Mouse (Mus musculus): ENCODE results near the gene Aldh8a1. TPM values are rescaled to one million over a fixed set of nuclear protein-coding genes. Genes with fewer than 3 reads are reported as not detected.
"Not testable (repeated sequence)": the region's sequence is repeated elsewhere in the genome, so short reads cannot be mapped to it uniquely, and the experiment has no call there.

Aldh8a1 gene
- polyA plus RNA-seq, 1 experiment from 2014 or later, result not detected

DNA sequence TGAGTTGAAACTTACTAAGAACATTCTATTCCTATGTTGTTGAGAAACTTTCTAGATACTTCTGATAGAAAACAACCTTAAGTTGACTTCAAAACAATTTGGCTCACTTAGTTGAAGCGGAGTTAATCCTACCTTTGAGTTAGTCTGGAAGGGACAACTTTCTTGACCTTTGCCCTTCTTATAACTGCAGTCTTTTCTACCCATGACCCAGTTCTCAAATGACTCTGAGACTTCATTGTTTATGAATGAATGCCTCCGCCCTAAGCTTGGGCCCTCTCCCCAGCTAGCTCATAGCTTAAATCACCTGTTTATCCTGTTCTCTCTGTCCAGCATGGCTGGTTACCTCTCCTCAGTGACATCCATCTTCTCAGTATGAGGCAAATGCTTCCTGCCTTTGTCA, 7.5 kb upstream of the Aldh8a1 start:
- no peak overlapping the region for H3K4me3 ChIP-seq (replicated peaks)
- peaks cover 37% of the 10 kb centered on the region; the same call in 1 of the 2 replicates for H3K36me3 ChIP-seq
- no peak for ATAC-seq (ENCODE audit: insufficient number of reproducible peaks, low FRiP score, low TSS enrichment, low read depth)
- no peaks in the 10 kb centered on the region for H3K4me1 ChIP-seq
- H3K27me3 ChIP-seq, result no peaks in the 10 kb centered on the region
- H3K27ac ChIP-seq (replicated peaks), result no peak overlapping the region
- H3K4me2 ChIP-seq (replicated peaks), result no peak overlapping the region
- no peaks in the 10 kb centered on the region for H3K9me3 ChIP-seq (replicated peaks)
- 82% methylated on average over 2 of the region's 2 CpGs for WGBS
- no peak overlapping the region for H3K9ac ChIP-seq

DNA sequence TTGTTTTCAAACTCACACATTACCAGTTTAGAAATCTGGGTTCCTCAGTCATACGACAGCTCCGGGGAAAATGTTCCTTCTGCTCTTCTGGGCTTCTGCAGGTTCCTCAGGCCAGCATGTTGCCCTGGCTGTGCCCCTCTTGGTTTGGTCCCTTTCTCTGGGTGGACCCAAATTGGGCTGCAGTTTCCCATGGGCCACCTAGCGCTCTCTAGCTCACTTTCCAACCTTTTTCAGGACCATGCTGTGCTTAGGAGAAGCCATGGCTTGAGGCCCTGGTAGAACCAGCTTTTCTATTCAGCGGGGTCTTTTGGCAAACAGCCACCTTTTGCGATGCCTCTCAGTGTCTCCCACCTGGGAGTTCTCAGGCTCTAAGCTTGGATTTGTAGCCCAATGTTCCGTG, 4.8 kb upstream of the Aldh8a1 start:
- no peaks in the 10 kb centered on the region for H3K9me3 ChIP-seq (replicated peaks)
- H3K9ac ChIP-seq, result no peak overlapping the region
- 90% methylated on average over 6 of the region's 6 CpGs for WGBS
- peaks cover 24% of the 10 kb centered on the region; the same call in 1 of the 2 replicates for H3K36me3 ChIP-seq
- H3K27me3 ChIP-seq, result no peaks in the 10 kb centered on the region
- no peak overlapping the region for H3K27ac ChIP-seq (replicated peaks)
- no peak overlapping the region for H3K4me2 ChIP-seq (replicated peaks)
- ATAC-seq (ENCODE audit: insufficient number of reproducible peaks, low FRiP score, low TSS enrichment, low read depth), result no peak
- H3K4me3 ChIP-seq (replicated peaks), result no peak overlapping the region
- no peaks in the 10 kb centered on the region for H3K4me1 ChIP-seq

DNA sequence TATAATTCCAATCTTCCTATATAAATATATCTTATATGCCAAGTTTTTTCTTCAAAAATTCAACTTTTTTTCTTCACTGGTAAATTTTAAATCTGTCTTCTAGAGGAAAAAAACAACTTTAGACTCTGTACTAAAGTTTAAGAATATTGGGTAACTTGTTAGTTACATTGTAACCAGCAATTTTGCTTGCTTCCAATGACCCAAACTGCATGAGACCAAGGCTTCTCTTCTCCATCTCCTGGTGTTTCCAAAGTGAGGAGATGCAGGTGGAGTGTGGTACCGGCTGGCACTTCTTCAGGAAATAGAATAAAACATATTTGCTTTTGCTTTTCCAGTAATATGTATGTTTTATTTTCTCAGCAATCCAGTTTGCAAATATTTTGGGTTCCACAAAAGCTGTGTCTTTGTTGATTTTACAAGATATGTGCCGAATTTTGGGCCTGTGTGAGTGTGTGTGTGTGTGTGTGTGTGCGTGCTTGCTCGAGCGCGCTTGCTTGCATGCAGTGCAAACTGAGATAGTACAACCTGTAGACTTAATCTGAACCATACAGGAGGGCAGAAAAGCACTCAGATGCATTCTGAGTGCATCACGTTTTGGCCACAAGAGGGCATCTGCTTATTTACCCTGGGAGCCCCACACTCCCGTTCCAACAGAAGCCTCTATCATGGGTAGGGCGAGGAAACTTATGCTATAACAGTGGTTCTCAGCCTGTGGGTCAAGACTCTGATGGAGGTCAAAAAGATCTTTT, 1.3 kb downstream of the Aldh8a1 start:
- ATAC-seq (ENCODE audit: insufficient number of reproducible peaks, low FRiP score, low TSS enrichment, low read depth), result no peak
- no peak overlapping the region for H3K4me2 ChIP-seq (replicated peaks)
- 62% methylated on average over 9 of the region's 9 CpGs for WGBS

DNA sequence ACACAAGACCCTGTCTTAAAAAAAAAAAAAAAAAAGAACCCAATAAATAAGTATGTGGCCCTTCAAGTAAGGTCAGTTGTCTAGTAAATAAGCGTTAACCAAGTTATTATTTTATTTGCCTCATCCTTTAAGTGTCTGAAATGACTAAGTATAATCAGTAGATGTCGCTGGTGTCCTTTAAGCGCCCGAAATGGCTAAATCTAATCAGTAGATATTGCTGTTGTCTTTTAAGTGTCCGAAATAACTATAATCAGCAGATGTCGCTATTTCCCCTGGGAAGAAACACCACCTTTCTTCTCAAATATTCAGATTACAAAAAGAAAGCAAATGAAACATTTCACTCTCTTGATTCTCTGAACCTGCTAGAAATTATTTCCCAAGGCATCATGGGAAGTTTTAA, 5.8 kb downstream of the Aldh8a1 start:
- Histone ChIP-seq H3K9me3 (replicated peaks) (no peaks in the 10 kb centered on the region), H3K36me3 (no peaks in the 10 kb centered on the region), H3K27me3 (no peaks in the 10 kb centered on the region), H3K4me1 (no peaks in the 10 kb centered on the region), H3K9ac (no peak overlapping the region), H3K27ac (replicated peaks) (no peak overlapping the region), H3K4me2 (replicated peaks) (no peak overlapping the region), H3K4me3 (replicated peaks) (no peak overlapping the region)
- ATAC-seq (ENCODE audit: insufficient number of reproducible peaks, low FRiP score, low TSS enrichment, low read depth), result no peak
- 18% methylated on average over 6 of the region's 6 CpGs for WGBS

More for the DNA sequence above, 1.3 kb downstream of the Aldh8a1 start:
- Histone ChIP-seq H3K9ac (no peak overlapping the region), H3K36me3 (no peaks in the 10 kb centered on the region), H3K4me1 (no peaks in the 10 kb centered on the region), H3K27me3 (no peaks in the 10 kb centered on the region), H3K9me3 (replicated peaks) (no peaks in the 10 kb centered on the region), H3K27ac (replicated peaks) (no peak overlapping the region), H3K4me3 (replicated peaks) (no peak overlapping the region)

DNA sequence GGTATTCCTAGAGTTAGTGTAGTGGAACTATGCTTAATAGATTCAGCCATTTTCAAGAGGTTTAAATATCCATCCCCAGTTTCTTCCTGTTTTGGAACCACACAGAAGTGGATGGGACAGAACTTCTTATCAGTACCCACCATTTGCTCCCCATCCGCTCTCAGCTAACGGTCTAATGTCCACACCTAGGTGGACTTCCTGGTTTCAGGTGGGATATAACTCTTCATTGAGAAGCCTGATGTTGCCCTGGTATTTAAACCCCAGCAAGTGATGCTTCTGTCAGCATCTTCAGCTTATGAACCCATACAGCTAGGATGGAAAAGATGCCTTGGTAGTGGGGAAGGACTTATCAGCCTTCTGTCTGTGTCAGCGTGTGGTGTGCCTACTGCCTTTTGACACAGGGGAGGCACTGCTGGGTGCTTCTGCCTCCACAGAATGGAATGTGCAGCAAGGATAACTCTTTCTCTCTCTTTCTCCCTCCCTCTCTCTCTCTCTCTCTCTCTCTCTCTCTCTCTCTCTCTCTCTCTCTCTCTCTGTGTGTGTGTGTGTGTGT, 8.1 kb downstream of the Aldh8a1 start:
- 71% methylated on average over 3 of the region's 3 CpGs for WGBS
- H3K9me3 ChIP-seq (replicated peaks), result no peaks in the 10 kb centered on the region
- no peaks in the 10 kb centered on the region for H3K27me3 ChIP-seq
- no peak for ATAC-seq (ENCODE audit: insufficient number of reproducible peaks, low FRiP score, low TSS enrichment, low read depth)
- H3K36me3 ChIP-seq, result no peaks in the 10 kb centered on the region
- H3K4me1 ChIP-seq, result no peaks in the 10 kb centered on the region
- H3K4me3 ChIP-seq (replicated peaks), result no peak overlapping the region
- no peak overlapping the region for H3K4me2 ChIP-seq (replicated peaks)
- H3K27ac ChIP-seq (replicated peaks), result no peak overlapping the region
- H3K9ac ChIP-seq, result no peak overlapping the region

DNA sequence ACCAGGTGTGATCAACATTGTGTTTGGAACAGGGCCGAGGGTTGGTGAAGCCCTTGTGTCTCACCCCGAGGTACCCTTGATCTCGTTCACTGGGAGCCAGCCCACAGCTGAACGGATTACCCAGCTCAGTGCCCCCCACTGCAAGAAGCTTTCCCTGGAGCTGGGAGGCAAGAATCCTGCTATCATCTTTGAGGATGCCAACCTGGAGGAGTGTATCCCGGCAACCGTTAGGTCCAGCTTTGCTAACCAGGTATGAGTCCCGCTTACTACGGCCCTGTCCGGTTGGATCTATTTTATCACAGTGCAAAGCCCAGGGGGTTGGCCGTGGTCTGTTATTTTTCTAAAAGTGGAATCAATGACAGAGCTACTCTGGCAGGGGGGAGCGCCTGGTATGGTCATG, 12.0 kb downstream of the Aldh8a1 start:
- 90% methylated on average over 11 of the region's 11 CpGs for WGBS
- H3K4me1 ChIP-seq, result no peaks in the 10 kb centered on the region
- no peaks in the 10 kb centered on the region for H3K36me3 ChIP-seq
- H3K27ac ChIP-seq (replicated peaks), result no peak overlapping the region
- no peaks in the 10 kb centered on the region for H3K27me3 ChIP-seq
- no peak overlapping the region for H3K4me2 ChIP-seq (replicated peaks)
- no peaks in the 10 kb centered on the region for H3K9me3 ChIP-seq (replicated peaks)
- ATAC-seq (ENCODE audit: insufficient number of reproducible peaks, low FRiP score, low TSS enrichment, low read depth), result no peak
- no peak overlapping the region for H3K4me3 ChIP-seq (replicated peaks)
- no peak overlapping the region for H3K9ac ChIP-seq

DNA sequence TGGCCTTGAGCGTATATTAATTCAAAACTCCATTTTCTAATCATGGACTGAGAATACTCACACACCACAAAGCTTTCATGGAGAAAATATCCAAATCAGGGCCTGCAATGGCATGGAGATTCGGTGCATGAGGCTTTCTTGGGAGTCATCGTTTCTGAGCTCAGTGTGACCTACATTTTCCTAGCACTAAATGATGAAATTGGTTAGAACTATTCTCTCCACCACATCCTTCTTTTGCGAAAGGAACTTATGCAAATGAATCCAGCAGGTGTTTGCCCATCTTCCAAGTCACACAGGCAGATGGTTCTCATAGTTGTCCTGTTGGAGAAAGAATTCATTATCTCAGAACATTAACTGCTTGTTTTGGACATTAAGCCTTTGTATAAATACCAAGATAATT, 13.3 kb downstream of the Aldh8a1 start:
- H3K4me2 ChIP-seq (replicated peaks), result no peak overlapping the region
- H3K9ac ChIP-seq, result no peak overlapping the region
- H3K4me3 ChIP-seq (replicated peaks), result no peak overlapping the region
- H3K4me1 ChIP-seq, result no peaks in the 10 kb centered on the region
- 83% methylated on average over 4 of the region's 4 CpGs for WGBS
- H3K27ac ChIP-seq (replicated peaks), result no peak overlapping the region
- no peaks in the 10 kb centered on the region for H3K36me3 ChIP-seq
- H3K27me3 ChIP-seq, result no peaks in the 10 kb centered on the region
- ATAC-seq (ENCODE audit: insufficient number of reproducible peaks, low FRiP score, low TSS enrichment, low read depth), result no peak
- no peaks in the 10 kb centered on the region for H3K9me3 ChIP-seq (replicated peaks)

DNA sequence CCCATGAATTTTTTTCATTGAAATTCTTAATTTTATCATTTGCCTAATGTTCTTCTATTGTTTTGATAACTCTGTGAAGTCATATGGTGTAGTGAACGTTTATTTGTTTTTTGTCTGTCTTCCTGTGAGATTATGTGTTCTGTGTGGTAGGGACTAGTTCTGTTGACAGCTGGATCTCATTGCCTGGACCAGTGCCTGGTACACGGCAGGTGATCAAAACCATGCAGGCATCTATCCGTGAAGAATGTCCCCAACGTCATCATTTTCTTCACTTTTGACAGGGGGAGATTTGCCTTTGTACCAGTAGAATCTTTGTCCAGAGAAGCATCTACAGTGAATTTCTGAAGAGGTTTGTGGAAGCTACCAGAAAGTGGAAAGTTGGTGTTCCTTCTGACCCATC, 14.2 kb downstream of the Aldh8a1 start:
- WGBS, result 44% methylated on average over 4 of the region's 4 CpGs

DNA sequence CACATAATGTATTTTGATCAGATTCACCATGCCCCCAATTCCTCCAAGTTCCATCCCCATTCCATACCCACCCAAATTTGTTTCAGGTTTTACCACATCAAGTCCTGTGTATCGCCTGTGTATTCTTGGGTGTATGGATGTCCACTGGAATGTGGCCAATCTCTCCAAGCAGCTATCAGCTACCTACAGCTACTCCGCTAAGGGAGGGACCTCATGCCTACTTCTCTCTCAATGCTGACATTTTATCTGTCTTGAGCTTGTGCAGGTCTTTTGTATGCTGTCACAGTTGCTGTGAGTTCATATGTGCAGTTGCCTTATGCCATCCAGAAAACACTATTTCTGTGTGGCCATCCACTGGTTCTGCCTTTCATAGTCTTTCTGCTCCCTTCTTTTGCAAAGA, 16.3 kb downstream of the Aldh8a1 start:
- Histone ChIP-seq H3K4me1 (no peaks in the 10 kb centered on the region), H3K27me3 (no peaks in the 10 kb centered on the region), H3K4me2 (replicated peaks) (no peak overlapping the region), H3K9me3 (replicated peaks) (no peaks in the 10 kb centered on the region), H3K36me3 (no peaks in the 10 kb centered on the region), H3K27ac (replicated peaks) (no peak overlapping the region), H3K9ac (no peak overlapping the region), H3K4me3 (replicated peaks) (no peak overlapping the region)
- 85% methylated on average over 2 of the region's 2 CpGs for WGBS
- ATAC-seq (ENCODE audit: insufficient number of reproducible peaks, low FRiP score, low TSS enrichment, low read depth), result no peak

More for the DNA sequence above, 14.2 kb downstream of the Aldh8a1 start:
- no peak overlapping the region for H3K4me2 ChIP-seq (replicated peaks)
- H3K27me3 ChIP-seq, result no peaks in the 10 kb centered on the region
- H3K9ac ChIP-seq, result no peak overlapping the region
- ATAC-seq (ENCODE audit: insufficient number of reproducible peaks, low FRiP score, low TSS enrichment, low read depth), result no peak
- no peaks in the 10 kb centered on the region for H3K9me3 ChIP-seq (replicated peaks)
- H3K27ac ChIP-seq (replicated peaks), result no peak overlapping the region
- no peaks in the 10 kb centered on the region for H3K4me1 ChIP-seq
- H3K4me3 ChIP-seq (replicated peaks), result no peak overlapping the region
- H3K36me3 ChIP-seq, result no peaks in the 10 kb centered on the region

DNA sequence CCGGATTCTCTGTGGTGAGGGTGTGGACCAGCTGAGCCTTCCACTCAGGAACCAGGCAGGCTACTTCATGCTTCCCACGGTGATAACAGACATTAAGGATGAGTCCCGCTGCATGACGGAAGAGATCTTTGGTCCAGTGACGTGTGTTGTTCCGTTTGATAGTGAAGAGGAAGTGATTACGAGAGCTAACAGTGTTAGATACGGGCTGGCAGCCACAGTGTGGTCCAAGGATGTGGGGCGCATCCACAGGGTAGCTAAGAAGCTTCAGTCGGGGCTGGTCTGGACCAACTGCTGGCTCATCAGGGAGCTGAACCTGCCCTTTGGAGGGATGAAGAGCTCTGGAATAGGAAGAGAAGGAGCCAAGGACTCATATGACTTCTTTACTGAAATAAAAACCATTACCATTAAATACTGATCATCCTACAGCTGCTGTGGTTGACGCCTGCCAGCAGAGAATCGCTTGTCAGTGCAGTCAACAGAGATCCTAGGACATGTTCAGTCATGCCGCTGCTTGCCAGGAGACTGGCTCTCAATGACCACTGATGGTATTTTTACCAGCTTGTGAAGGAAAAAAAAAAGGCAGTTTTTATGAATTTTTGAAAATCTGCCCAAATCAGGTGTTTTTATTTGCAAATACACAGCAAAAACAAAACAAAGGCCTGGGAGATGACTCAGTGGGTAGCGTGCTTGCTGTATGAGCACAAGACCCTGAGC, 18.5 kb downstream of the Aldh8a1 start:
- no peak overlapping the region for H3K4me2 ChIP-seq (replicated peaks)
- no peaks in the 10 kb centered on the region for H3K36me3 ChIP-seq
- H3K9me3 ChIP-seq (replicated peaks), result no peaks in the 10 kb centered on the region
- H3K27ac ChIP-seq (replicated peaks), result no peak overlapping the region
- no peaks in the 10 kb centered on the region for H3K27me3 ChIP-seq
- no peak overlapping the region for H3K9ac ChIP-seq
- no peak for ATAC-seq (ENCODE audit: insufficient number of reproducible peaks, low FRiP score, low TSS enrichment, low read depth)
- H3K4me1 ChIP-seq, result no peaks in the 10 kb centered on the region
- 80% methylated on average over 14 of the region's 14 CpGs for WGBS
- no peak overlapping the region for H3K4me3 ChIP-seq (replicated peaks)

DNA sequence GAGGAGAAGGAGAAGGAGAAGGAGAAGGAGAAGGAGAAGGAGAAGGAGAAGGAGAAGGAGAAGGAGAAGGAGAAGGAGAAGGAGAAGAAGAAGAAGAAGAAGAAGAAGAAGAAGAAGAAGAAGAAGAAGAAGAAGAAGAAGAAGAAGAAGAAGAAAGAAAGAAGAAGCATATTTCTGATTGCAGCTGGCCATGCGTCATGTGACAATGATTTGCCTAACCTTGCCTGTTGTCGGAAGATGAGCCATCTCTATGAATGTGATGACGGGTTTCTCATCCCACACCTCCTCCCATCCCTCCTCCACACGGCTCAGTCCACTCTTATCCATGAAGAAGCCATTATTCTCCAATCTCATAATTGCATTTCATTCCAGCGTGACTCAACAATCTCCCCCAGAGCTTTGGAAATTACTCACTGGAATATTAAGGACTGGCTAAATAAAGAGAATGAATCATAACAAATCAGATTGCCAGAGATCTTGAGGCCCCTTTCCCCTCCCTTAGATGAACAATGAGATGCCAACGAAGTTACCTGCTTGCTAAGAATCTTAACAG, 21.9 kb downstream of the Aldh8a1 start:
- not testable (repeated sequence) for H3K4me1 ChIP-seq; H3K27me3 ChIP-seq; ATAC-seq (ENCODE audit: insufficient number of reproducible peaks, low FRiP score, low TSS enrichment, low read depth); H3K4me3 ChIP-seq (replicated peaks); H3K4me2 ChIP-seq (replicated peaks); H3K9ac ChIP-seq; H3K36me3 ChIP-seq; H3K27ac ChIP-seq (replicated peaks); H3K9me3 ChIP-seq (replicated peaks)
- 70% methylated on average over 6 of the region's 6 CpGs for whole genome bisulfite sequencing
